8 mouse cellular contexts compared by ENCODE assay signal in genomic region chr11:60454745-60455087, GRCm38 (mm10). TPM values are rescaled to one million over a fixed set of nuclear protein-coding genes. Genes with fewer than 3 reads are reported as not detected.
DNase-seq lines count a peak whose midpoint lies in the region; ATAC-seq and TF ChIP-seq lines count a peak whose summit lies in the region.

No protein-coding gene starts in this region.

- H3K4me1 ChIP-seq in E14TG2a.4 (replicated peaks; ENCODE audit: low read depth, low read length): peaks cover 22% of the 10 kb centered on the region
- peaks cover 6% of the 10 kb centered on the region for H3K4me1 ChIP-seq in forebrain, embryonic 14.5 days (ENCODE audit: control insufficient read depth, insufficient read depth, low read length)
- peaks cover 7% of the 10 kb centered on the region; the same call in 1 of the 2 replicates for H3K4me1 ChIP-seq in small intestine, adult 2 months (ENCODE audit: control insufficient read depth, insufficient read depth, insufficient read length, low read length)

- intact Hi-C loops in gastrocnemius, adult 2 months (cut with DNase I): no loop called here

- H3K27me3 ChIP-seq in E14TG2a.4 (ENCODE audit: insufficient read depth, low read length): no peaks in the 10 kb centered on the region
- no peaks in the 10 kb centered on the region for H3K27me3 ChIP-seq in forebrain, embryonic 14.5 days (replicated peaks; ENCODE audit: control insufficient read depth, insufficient read depth, low read length)
- no peaks in the 10 kb centered on the region for H3K27me3 ChIP-seq in small intestine, adult 2 months (ENCODE audit: control insufficient read depth, insufficient read depth, low read length)

- peak; percentile 40 for ATAC-seq in forebrain, embryonic 14.5 days

- no peak for TF ChIP-seq CTCF in gastrocnemius, adult 2 months (IDR thresholded peaks at IDR 0.05)
- no peak for TF ChIP-seq CTCF in E14TG2a.4 (conservative IDR thresholded peaks at IDR 0.05; ENCODE audit: low read length)
- no peak for TF ChIP-seq CTCF in small intestine, adult 2 months (IDR thresholded peaks at IDR 0.05; ENCODE audit: extremely low read depth, insufficient read length, insufficient replicate concordance, low read depth, low read length)

- H3K4me3 ChIP-seq in gastrocnemius, adult 2 months: peak overlapping the region; percentile 92
- peak overlapping the region; percentile 94 for H3K4me3 ChIP-seq in E14TG2a.4 (replicated peaks; ENCODE audit: low read length)
- peak overlapping the region; percentile 62 for H3K4me3 ChIP-seq in forebrain, embryonic 14.5 days (ENCODE audit: low read depth, low read length)
- peak overlapping the region; percentile 86 for H3K4me3 ChIP-seq in small intestine, adult 2 months (ENCODE audit: low read depth, low read length)

- WGBS in forebrain, embryonic 14.5 days: under 1% methylated on average over 17 of the region's 17 CpGs
- WGBS in small intestine, adult 2 months: under 1% methylated on average over 17 of the region's 17 CpGs

- peak overlapping the region; percentile 84 for H3K9ac ChIP-seq in forebrain, embryonic 14.5 days (ENCODE audit: low read length)

- no peaks in the 10 kb centered on the region for H3K9me3 ChIP-seq in E14TG2a.4 (ENCODE audit: low read length)
- no peaks in the 10 kb centered on the region for H3K9me3 ChIP-seq in forebrain, embryonic 14.5 days (replicated peaks; ENCODE audit: control insufficient read depth, low read length)

- DNase-seq in gastrocnemius, adult 2 months: peak; percentile 50
- no peak for DNase-seq in gastrocnemius, postnatal 25 days
- peak; percentile 1 for DNase-seq in forebrain, embryonic 14.5 days (ENCODE audit: low spot score)
- DNase-seq in liver: peak; percentile 16
- DNase-seq in cerebellum, adult 9-11 months: no peak
- no peak for DNase-seq in adrenal gland, adult (ENCODE audit: inconsistent age in 2 of 2, low spot score in 1 of 2)

- peak overlapping the region; percentile 89 for H3K27ac ChIP-seq in gastrocnemius, adult 2 months
- H3K27ac ChIP-seq in forebrain, embryonic 14.5 days (ENCODE audit: low read depth, low read length): no peak overlapping the region; the same call in 1 of the 2 replicates
- no peak overlapping the region for H3K27ac ChIP-seq in small intestine, adult 2 months (ENCODE audit: insufficient read depth, low read depth, low read length)

- peak overlapping the region; percentile 92 for H3K4me2 ChIP-seq in forebrain, embryonic 14.5 days (ENCODE audit: low read length)

- no peak; the same call in 1 of the 2 replicates for TF ChIP-seq POLR2A in small intestine, adult 2 months (IDR thresholded peaks at IDR 0.05; ENCODE audit: low read depth, low read length)

- peaks cover 44% of the 10 kb centered on the region for H3K36me3 ChIP-seq in E14TG2a.4 (ENCODE audit: insufficient read depth, low read length)
- H3K36me3 ChIP-seq in forebrain, embryonic 14.5 days (ENCODE audit: control insufficient read depth, insufficient read depth, low read length): peaks cover 31% of the 10 kb centered on the region
- H3K36me3 ChIP-seq in small intestine, adult 2 months (ENCODE audit: control insufficient read depth, insufficient read depth, low read length): peaks cover 27% of the 10 kb centered on the region

RNA-seq across cellular contexts. Expression of gene Drg2, which starts 0.3 kb away (rescaled TPM):
- total RNA-seq in gastrocnemius, adult 2 months (2021): 10 to 100 TPM; 26.4 to 26.6 TPM
- total RNA-seq in gastrocnemius, postnatal 25 days (2021): 10 to 100 TPM; 22.5 to 24.2 TPM
- 111 and 115 TPM in 2 replicates for polyA plus RNA-seq in forebrain, embryonic 14.5 days (2014; fragmentation: Nextera tagmentation; extraction: Ambion mirVana)
- 18.0 and 31.5 TPM in 2 replicates for polyA plus RNA-seq in small intestine, adult 2 months (2012; rRNA removed)

RNA-seq across cellular contexts. Expression of gene Myo15, which starts 14.4 kb away (rescaled TPM):
- under 1 TPM in 1 of 2 experiments, not detected in 1; 0.06 TPM for total RNA-seq in gastrocnemius, adult 2 months (2021)
- under 1 TPM in 1 of 2 experiments, not detected in 1; 0.03 TPM for total RNA-seq in gastrocnemius, postnatal 25 days (2021)
- 0.08 and 0.09 TPM in 2 replicates for polyA plus RNA-seq in forebrain, embryonic 14.5 days (2014; fragmentation: Nextera tagmentation; extraction: Ambion mirVana)
- 0.04 and 0.05 TPM in 2 replicates for polyA plus RNA-seq in small intestine, adult 2 months (2012; rRNA removed)

RNA-seq across cellular contexts. Expression of gene Atpaf2, which starts 36.5 kb away (rescaled TPM):
- total RNA-seq in gastrocnemius, adult 2 months (2021): 10 to 100 TPM; 28.9 to 31.4 TPM
- 10 to 100 TPM; 27.0 to 31.1 TPM for total RNA-seq in gastrocnemius, postnatal 25 days (2021)
- polyA plus RNA-seq in forebrain, embryonic 14.5 days (2014; fragmentation: Nextera tagmentation; extraction: Ambion mirVana): 37.4 and 40.3 TPM in 2 replicates
- 11.4 and 29.7 TPM in 2 replicates for polyA plus RNA-seq in small intestine, adult 2 months (2012; rRNA removed)

RNA-seq across cellular contexts. Expression of gene Gid4, which starts 37.8 kb away (rescaled TPM):
- 10 to 100 TPM; 64.5 to 66.7 TPM for total RNA-seq in gastrocnemius, adult 2 months (2021)
- total RNA-seq in gastrocnemius, postnatal 25 days (2021): 10 to 100 TPM; 45.2 to 50.9 TPM
- 16.5 and 23.1 TPM in 2 replicates for polyA plus RNA-seq in forebrain, embryonic 14.5 days (2014; fragmentation: Nextera tagmentation; extraction: Ambion mirVana)
- polyA plus RNA-seq in small intestine, adult 2 months (2012; rRNA removed): 7.6 and 13.8 TPM in 2 replicates

Comparison
In these comparisons a context has a peak if more than half of its experiments do, and no peak if none do; other contexts are left out.
1. DNase-seq: peak in gastrocnemius, adult 2 months (single experiment), forebrain, embryonic 14.5 days (single experiment) and liver (single experiment); none in gastrocnemius, postnatal 25 days (single experiment), cerebellum, adult 9-11 months (single experiment) and adrenal gland, adult (0 of 2).
2. Peak in every context shown above with its lines, with median percentiles within 50 percentile points of each other: H3K4me3 ChIP-seq.